Mouse (Mus musculus) neural tube, embryonic 13.5 days (tissue): ENCODE measurements at regions not wholly inside any gene's neighbourhood (a gene's known extent, or its start where the extent isn't known, plus 50 kb on each side); places are given as distances from the start of the nearest gene placed in this dataset.

Experiments
- ATAC-seq: fragments of 200-750 bp; cut with Nextera tagmentation; 2 replicates; pipeline ENCODE4 v1.8.0; 2017; ENCODE audit warnings: low read depth, mild to moderate bottlenecking, moderate TSS enrichment, moderate library complexity
- H3K27ac ChIP-seq: fragments of 300-500 bp; sonication (generic); replicated peaks from 2 replicates; pipeline ENCODE4 v1.5.1; 2015; ENCODE audit warnings: moderate library complexity, mild to moderate bottlenecking, inconsistent platforms
- H3K27me3 ChIP-seq: fragments of 300-500 bp; sonication (generic); 2 replicates; pipeline ENCODE4 v1.6.1; 2015; ENCODE audit warnings: mild to moderate bottlenecking, inconsistent platforms
- H3K36me3 ChIP-seq: fragments of 300-500 bp; sonication (generic); 2 replicates; pipeline ENCODE4 v1.6.1; 2015; ENCODE audit warnings: mild to moderate bottlenecking, inconsistent platforms
- H3K4me1 ChIP-seq: fragments of 300-500 bp; sonication (generic); replicated peaks from 2 replicates; pipeline ENCODE4 v1.6.1; 2015; ENCODE audit warnings: inconsistent platforms
- H3K4me2 ChIP-seq: fragments of 300-500 bp; sonication (generic); 2 replicates; pipeline ENCODE4 v1.6.1; 2015; ENCODE audit warnings: inconsistent platforms, mild to moderate bottlenecking, moderate library complexity
- H3K4me3 ChIP-seq: fragments of 300-500 bp; sonication (generic); 2 replicates; pipeline ENCODE4 v1.5.1; 2015; ENCODE audit warnings: mild to moderate bottlenecking, inconsistent platforms
- H3K9ac ChIP-seq: fragments of 300-500 bp; sonication (generic); 2 replicates; pipeline ENCODE4 v1.6.1; 2015; ENCODE audit warnings: moderate library complexity, mild to moderate bottlenecking, inconsistent platforms
- H3K9me3 ChIP-seq: fragments of 300-500 bp; sonication (generic); 2 replicates; pipeline ENCODE4 v1.6.1; 2016; ENCODE audit warnings: inconsistent platforms
- WGBS: fragments of 180-500 bp; shearing (Covaris S2); methylation state at CpG from one replicate; pipeline ENCODE4 v1.1.7; 2015; 5-methylcytosine and 5-hydroxymethylcytosine counted together

GRCm38 (mm10) chr12:14415543-14416181 is 263.8 kb upstream of the Fam84a start:
- Histone ChIP-seq H3K9me3 (0 out of 2 replicates have a peak, but pooled peaks cover 5% of the 10 kb centered on the region), H3K9ac (no peak overlapping the region), H3K4me1 (no peaks in the 10 kb centered on the region), H3K4me2 (no peak overlapping the region), H3K36me3 (no peaks in the 10 kb centered on the region), H3K27me3 (no peaks in the 10 kb centered on the region), H3K4me3 (no peak overlapping the region), H3K27ac (no peak overlapping the region)
- no peak for ATAC-seq
- 84% methylated on average over 3 of the region's 3 CpGs for WGBS

GRCm38 (mm10) chr12:14411102-14411501 is 259.2 kb upstream of the Fam84a start:
- Histone ChIP-seq H3K9me3 (no peaks in the 10 kb centered on the region), H3K9ac (no peak overlapping the region), H3K36me3 (no peaks in the 10 kb centered on the region), H3K27ac (no peak overlapping the region), H3K4me1 (no peaks in the 10 kb centered on the region), H3K4me2 (no peak overlapping the region), H3K27me3 (no peaks in the 10 kb centered on the region), H3K4me3 (no peak overlapping the region)
- 89% methylated on average over 1 of the region's 1 CpGs for WGBS
- no peak for ATAC-seq

- 78% methylated on average over 1 of the region's 1 CpGs for WGBS
- Histone ChIP-seq H3K27me3 (no peaks in the 10 kb centered on the region), H3K9ac (no peak overlapping the region), H3K27ac (no peak overlapping the region), H3K4me1 (no peaks in the 10 kb centered on the region), H3K4me3 (no peak overlapping the region), H3K9me3 (no peaks in the 10 kb centered on the region), H3K4me2 (no peak overlapping the region), H3K36me3 (no peaks in the 10 kb centered on the region)
- ATAC-seq, result no peak
Observed at GRCm38 (mm10) chr12:14405796-14406195, 253.9 kb upstream of the Fam84a start.

GRCm38 (mm10) chr12:14376211-14376610 is 224.4 kb upstream of the Fam84a start:
- Histone ChIP-seq H3K4me3 (no peak overlapping the region), H3K36me3 (no peaks in the 10 kb centered on the region), H3K4me1 (no peaks in the 10 kb centered on the region), H3K9ac (no peak overlapping the region), H3K4me2 (no peak overlapping the region), H3K9me3 (no peaks in the 10 kb centered on the region), H3K27me3 (no peaks in the 10 kb centered on the region), H3K27ac (no peak overlapping the region)
- no peak for ATAC-seq
- WGBS, result 97% methylated on average over 6 of the region's 6 CpGs

- H3K36me3 ChIP-seq, result no peaks in the 10 kb centered on the region
- H3K9me3 ChIP-seq, result no peaks in the 10 kb centered on the region
- 26% methylated on average over 5 of the region's 5 CpGs for WGBS
- no peak overlapping the region for H3K4me3 ChIP-seq
- ATAC-seq, result peak; percentile 77; the same call in 1 of the 2 replicates
- H3K27ac ChIP-seq, result no peak overlapping the region
- no peaks in the 10 kb centered on the region for H3K4me1 ChIP-seq
- H3K4me2 ChIP-seq, result no peak overlapping the region
- H3K27me3 ChIP-seq, result no peaks in the 10 kb centered on the region
- H3K9ac ChIP-seq, result no peak overlapping the region
Observed at GRCm38 (mm10) chr12:14338244-14338799, 186.5 kb upstream of the Fam84a start.

GRCm38 (mm10) chr12:14337813-14338212 is 186.0 kb upstream of the Fam84a start:
- H3K9me3 ChIP-seq, result no peaks in the 10 kb centered on the region
- H3K4me3 ChIP-seq, result no peak overlapping the region
- no peaks in the 10 kb centered on the region for H3K36me3 ChIP-seq
- no peaks in the 10 kb centered on the region for H3K4me1 ChIP-seq
- ATAC-seq, result no peak
- WGBS, result 67% methylated on average over 3 of the region's 3 CpGs
- H3K4me2 ChIP-seq, result no peak overlapping the region
- H3K27ac ChIP-seq, result no peak overlapping the region
- H3K9ac ChIP-seq, result no peak overlapping the region
- H3K27me3 ChIP-seq, result no peaks in the 10 kb centered on the region

GRCm38 (mm10) chr12:14318693-14319092 is 166.8 kb upstream of the Fam84a start:
- Histone ChIP-seq H3K36me3 (no peaks in the 10 kb centered on the region), H3K4me2 (no peak overlapping the region), H3K27me3 (no peaks in the 10 kb centered on the region), H3K9me3 (no peaks in the 10 kb centered on the region), H3K9ac (no peak overlapping the region), H3K4me3 (no peak overlapping the region), H3K4me1 (no peaks in the 10 kb centered on the region), H3K27ac (no peak overlapping the region)
- ATAC-seq, result no peak
- 84% methylated on average over 3 of the region's 3 CpGs for WGBS

- H3K9me3 ChIP-seq, result no peaks in the 10 kb centered on the region
- no peak overlapping the region for H3K4me3 ChIP-seq
- H3K27me3 ChIP-seq, result no peaks in the 10 kb centered on the region
- WGBS, result 88% methylated on average over 2 of the region's 2 CpGs
- ATAC-seq, result no peak
- H3K36me3 ChIP-seq, result no peaks in the 10 kb centered on the region
- no peak overlapping the region for H3K27ac ChIP-seq
- no peaks in the 10 kb centered on the region for H3K4me1 ChIP-seq
- H3K4me2 ChIP-seq, result no peak overlapping the region
- no peak overlapping the region for H3K9ac ChIP-seq
Observed at GRCm38 (mm10) chr12:14316392-14316791, 164.5 kb upstream of the Fam84a start.

GRCm38 (mm10) chr12:14315780-14316179 is 163.9 kb upstream of the Fam84a start:
- WGBS, result 71% methylated on average over 5 of the region's 5 CpGs
- no peaks in the 10 kb centered on the region for H3K4me1 ChIP-seq
- ATAC-seq, result no peak
- no peaks in the 10 kb centered on the region for H3K27me3 ChIP-seq
- H3K4me2 ChIP-seq, result no peak overlapping the region
- no peak overlapping the region for H3K9ac ChIP-seq
- H3K36me3 ChIP-seq, result no peaks in the 10 kb centered on the region
- no peaks in the 10 kb centered on the region for H3K9me3 ChIP-seq
- no peak overlapping the region for H3K4me3 ChIP-seq
- H3K27ac ChIP-seq, result no peak overlapping the region

GRCm38 (mm10) chr12:14302366-14302930 is 150.6 kb upstream of the Fam84a start:
- 79% methylated on average over 2 of the region's 2 CpGs for WGBS

GRCm38 (mm10) chr12:14301676-14302365 is 150.0 kb upstream of the Fam84a start:
- no peak overlapping the region for H3K27ac ChIP-seq
- H3K36me3 ChIP-seq, result no peaks in the 10 kb centered on the region
- no peaks in the 10 kb centered on the region for H3K9me3 ChIP-seq
- no peaks in the 10 kb centered on the region for H3K4me1 ChIP-seq
- no peak overlapping the region for H3K4me2 ChIP-seq
- H3K27me3 ChIP-seq, result no peaks in the 10 kb centered on the region
- WGBS, result 66% methylated on average over 2 of the region's 2 CpGs
- no peak for ATAC-seq
- no peak overlapping the region for H3K9ac ChIP-seq
- no peak overlapping the region for H3K4me3 ChIP-seq

More at GRCm38 (mm10) chr12:14302366-14302930, 150.6 kb upstream of the Fam84a start:
- Histone ChIP-seq H3K36me3 (no peaks in the 10 kb centered on the region), H3K4me2 (no peak overlapping the region), H3K27ac (no peak overlapping the region), H3K4me3 (no peak overlapping the region), H3K9me3 (no peaks in the 10 kb centered on the region), H3K4me1 (no peaks in the 10 kb centered on the region), H3K27me3 (no peaks in the 10 kb centered on the region), H3K9ac (no peak overlapping the region)
- no peak for ATAC-seq

GRCm38 (mm10) chr12:14292083-14292482 is 140.2 kb upstream of the Fam84a start:
- no peak for ATAC-seq
- no peak overlapping the region for H3K4me3 ChIP-seq
- no peaks in the 10 kb centered on the region for H3K36me3 ChIP-seq
- 58% methylated on average over 3 of the region's 3 CpGs for WGBS
- no peak overlapping the region for H3K27ac ChIP-seq
- no peak overlapping the region for H3K4me2 ChIP-seq
- H3K27me3 ChIP-seq, result no peaks in the 10 kb centered on the region
- no peaks in the 10 kb centered on the region for H3K9me3 ChIP-seq
- H3K9ac ChIP-seq, result no peak overlapping the region
- no peaks in the 10 kb centered on the region for H3K4me1 ChIP-seq
